Mouse (Mus musculus) forebrain, embryonic 16.5 days (tissue): Measurements from ENCODE around the gene Apol7a. TPM values are rescaled to one million over a fixed set of nuclear protein-coding genes. Genes with fewer than 3 reads are reported as not detected.

Source experiments
- ATAC-seq: fragments of 200-750 bp; cut with Nextera tagmentation; 2 replicates; pipeline ENCODE4 v1.8.0; 2017; ENCODE audit warnings: mild to moderate bottlenecking, moderate library complexity
- H3K27ac ChIP-seq: fragments of 300-500 bp; sonication (generic); 2 replicates; pipeline ENCODE4 v1.5.1; 2014; ENCODE audit warnings: low read length, control low read depth
- H3K27me3 ChIP-seq: fragments of 300-500 bp; sonication (generic); replicated peaks from 2 replicates; pipeline ENCODE4 v1.6.1; 2014; ENCODE audit warnings: low read length; ENCODE audit not compliant: control insufficient read depth, insufficient read depth
- H3K36me3 ChIP-seq: fragments of 300-500 bp; sonication (generic); 2 replicates; pipeline ENCODE4 v1.6.1; 2014; ENCODE audit not compliant: control insufficient read depth, insufficient read depth
- H3K4me1 ChIP-seq: fragments of 300-500 bp; sonication (generic); replicated peaks from 2 replicates; pipeline ENCODE4 v1.6.1; 2014; ENCODE audit warnings: low read length; ENCODE audit not compliant: control insufficient read depth, insufficient read depth
- H3K4me2 ChIP-seq: fragments of 300-500 bp; sonication (generic); 2 replicates; pipeline ENCODE4 v1.6.1; 2014; ENCODE audit warnings: mild to moderate bottlenecking, low read length, control low read depth
- H3K4me3 ChIP-seq: fragments of 300-500 bp; sonication (generic); replicated peaks from 2 replicates; pipeline ENCODE4 v1.5.1; 2014; ENCODE audit warnings: mild to moderate bottlenecking, low read length, control low read depth
- H3K9ac ChIP-seq: fragments of 300-500 bp; sonication (generic); replicated peaks from 2 replicates; pipeline ENCODE4 v1.6.1; 2014; ENCODE audit warnings: low read depth, low read length, control low read depth
- H3K9me3 ChIP-seq: fragments of 300-500 bp; sonication (generic); 2 replicates; pipeline ENCODE4 v1.6.1; 2016; ENCODE audit warnings: low read length; ENCODE audit not compliant: control insufficient read depth
- WGBS: fragments of 180-500 bp; shearing (Covaris S2); extraction: QIAGEN DNeasy Blood & Tissue Kit; methylation state at CpG from one replicate; pipeline ENCODE4 v1.1.7; 2014; 5-methylcytosine and 5-hydroxymethylcytosine counted together
- polyA plus RNA-seq: library from polyadenylated mRNA; unstranded; fragments of >200 nt; fragmentation: Nextera tagmentation; extraction: Ambion mirVana; gene quantifications from 2 replicates; pipeline ENCODE4 v1.2.1, GENCODE M21; 2015

The Apol7a gene
- polyA plus RNA-seq, 1 experiment from 2014 or later: not detected

GRCm38 (mm10) chr15:77366706-77367484 is 32.0 kb downstream of the Apol7a start:
- 2% methylated on average over 26 of the region's 26 CpGs for WGBS
- Histone ChIP-seq H3K27me3 (no peaks in the 10 kb centered on the region), H3K27ac (peak overlapping the region; percentile 96), H3K4me2 (peak overlapping the region; percentile 52), H3K4me1 (peaks cover 39% of the 10 kb centered on the region), H3K9me3 (no peaks in the 10 kb centered on the region; the same call in 1 of the 2 replicates), H3K9ac (peak overlapping the region; percentile 60), H3K4me3 (peak overlapping the region; percentile 33), H3K36me3 (no peaks in the 10 kb centered on the region)
- peak; percentile 80 for ATAC-seq

GRCm38 (mm10) chr15:77365700-77366570 is 33.0 kb downstream of the Apol7a start:
- 62% methylated on average over 9 of the region's 9 CpGs for WGBS
- no peak for ATAC-seq
- Histone ChIP-seq H3K4me1 (peaks cover 39% of the 10 kb centered on the region), H3K27me3 (no peaks in the 10 kb centered on the region), H3K27ac (peak overlapping the region; percentile 96), H3K4me2 (no peak overlapping the region), H3K9ac (no peak overlapping the region), H3K4me3 (no peak overlapping the region), H3K36me3 (no peaks in the 10 kb centered on the region), H3K9me3 (no peaks in the 10 kb centered on the region)

- Histone ChIP-seq H3K4me3 (no peak overlapping the region), H3K4me2 (no peak overlapping the region), H3K36me3 (no peaks in the 10 kb centered on the region), H3K9me3 (no peaks in the 10 kb centered on the region), H3K4me1 (peaks cover 41% of the 10 kb centered on the region), H3K9ac (no peak overlapping the region), H3K27me3 (no peaks in the 10 kb centered on the region), H3K27ac (peak overlapping the region; percentile 69)
- 66% methylated on average over 3 of the region's 3 CpGs for WGBS
- ATAC-seq: no peak
Measured at GRCm38 (mm10) chr15:77364026-77364425, 34.9 kb downstream of the Apol7a start.

GRCm38 (mm10) chr15:77363578-77363977 is 35.3 kb downstream of the Apol7a start:
- WGBS: 17% methylated on average over 6 of the region's 6 CpGs
- Histone ChIP-seq H3K4me1 (peaks cover 43% of the 10 kb centered on the region), H3K9ac (no peak overlapping the region), H3K4me2 (no peak overlapping the region), H3K27me3 (no peaks in the 10 kb centered on the region), H3K9me3 (no peaks in the 10 kb centered on the region), H3K36me3 (no peaks in the 10 kb centered on the region), H3K4me3 (no peak overlapping the region), H3K27ac (peak overlapping the region; percentile 69)
- no peak for ATAC-seq

- H3K27me3 ChIP-seq: no peaks in the 10 kb centered on the region
- H3K27ac ChIP-seq: no peak overlapping the region
- ATAC-seq: no peak
- no peak overlapping the region for H3K4me2 ChIP-seq
- no peak overlapping the region for H3K4me3 ChIP-seq
- H3K4me1 ChIP-seq: peaks cover 41% of the 10 kb centered on the region
- no peaks in the 10 kb centered on the region for H3K9me3 ChIP-seq
- H3K36me3 ChIP-seq: no peaks in the 10 kb centered on the region
- WGBS: 28% methylated on average over 5 of the region's 5 CpGs
- H3K9ac ChIP-seq: no peak overlapping the region
Measured at GRCm38 (mm10) chr15:77362952-77363351, 36.0 kb downstream of the Apol7a start.

- ATAC-seq: no peak
- H3K4me2 ChIP-seq: no peak overlapping the region
- no peak overlapping the region for H3K27ac ChIP-seq
- peaks cover 41% of the 10 kb centered on the region for H3K4me1 ChIP-seq
- H3K36me3 ChIP-seq: no peaks in the 10 kb centered on the region
- no peak overlapping the region for H3K4me3 ChIP-seq
- H3K27me3 ChIP-seq: no peaks in the 10 kb centered on the region
- no peak overlapping the region for H3K9ac ChIP-seq
- 94% methylated on average over 8 of the region's 8 CpGs for WGBS
- H3K9me3 ChIP-seq: no peaks in the 10 kb centered on the region
Measured at GRCm38 (mm10) chr15:77359905-77360304, 39.0 kb downstream of the Apol7a start.

GRCm38 (mm10) chr15:77359486-77359885 is 39.4 kb downstream of the Apol7a start:
- Histone ChIP-seq H3K27me3 (no peaks in the 10 kb centered on the region), H3K36me3 (no peaks in the 10 kb centered on the region), H3K4me1 (peaks cover 45% of the 10 kb centered on the region), H3K4me2 (no peak overlapping the region), H3K9ac (peak overlapping the region; percentile 66; the same call in 1 of the 2 replicates), H3K4me3 (no peak overlapping the region), H3K27ac (no peak overlapping the region), H3K9me3 (no peaks in the 10 kb centered on the region)
- WGBS: 74% methylated on average over 9 of the region's 9 CpGs
- no peak for ATAC-seq

- ATAC-seq: peak; percentile 26; the same call in 1 of the 2 replicates
- Histone ChIP-seq H3K4me2 (peak overlapping the region; percentile 47), H3K27me3 (no peaks in the 10 kb centered on the region), H3K9me3 (no peaks in the 10 kb centered on the region), H3K36me3 (no peaks in the 10 kb centered on the region), H3K4me3 (peak overlapping the region; percentile 36), H3K9ac (peak overlapping the region; percentile 66), H3K4me1 (peaks cover 45% of the 10 kb centered on the region), H3K27ac (no peak overlapping the region)
- 15% methylated on average over 6 of the region's 6 CpGs for WGBS
Measured at GRCm38 (mm10) chr15:77359084-77359483, 39.8 kb downstream of the Apol7a start.

- no peak overlapping the region for H3K27ac ChIP-seq
- H3K4me2 ChIP-seq: peak overlapping the region; percentile 47
- H3K27me3 ChIP-seq: no peaks in the 10 kb centered on the region
- ATAC-seq: peak; percentile 80
- H3K4me1 ChIP-seq: peaks cover 41% of the 10 kb centered on the region
- H3K9me3 ChIP-seq: no peaks in the 10 kb centered on the region
- peak overlapping the region; percentile 66 for H3K9ac ChIP-seq
- H3K4me3 ChIP-seq: peak overlapping the region; percentile 36
- H3K36me3 ChIP-seq: no peaks in the 10 kb centered on the region
- WGBS: 8% methylated on average over 29 of the region's 29 CpGs
Measured at GRCm38 (mm10) chr15:77358320-77359040, 40.4 kb downstream of the Apol7a start.
